Mouse (Mus musculus) heart, embryonic 11.5 days (tissue): ENCODE data around the gene Clstn2. TPM values are rescaled to one million over a fixed set of nuclear protein-coding genes. Genes with fewer than 3 reads are reported as not detected.

Experiments used
- ATAC-seq: fragments of 200-750 bp; cut with Nextera tagmentation; replicated peaks from 2 replicates; pipeline ENCODE4 v1.8.0; 2017; ENCODE audit warnings: moderate library complexity; ENCODE audit not compliant: insufficient number of reproducible peaks, low FRiP score, low TSS enrichment
- H3K27ac ChIP-seq: fragments of 300-500 bp; sonication (generic); 2 replicates; pipeline ENCODE4 v1.5.1; 2014; ENCODE audit warnings: mild to moderate bottlenecking, low read depth, low read length
- H3K27me3 ChIP-seq: fragments of 300-500 bp; sonication (generic); 2 replicates; pipeline ENCODE4 v1.6.1; 2014; ENCODE audit warnings: mild to moderate bottlenecking, low read length, mixed read lengths; ENCODE audit not compliant: control insufficient read depth, insufficient read depth
- H3K36me3 ChIP-seq: fragments of 300-500 bp; sonication (generic); 2 replicates; pipeline ENCODE4 v1.6.1; 2014; ENCODE audit warnings: mild to moderate bottlenecking, low read length, moderate library complexity, mixed read lengths; ENCODE audit not compliant: control insufficient read depth, insufficient read depth
- H3K4me1 ChIP-seq: fragments of 300-500 bp; sonication (generic); 2 replicates; pipeline ENCODE4 v1.6.1; 2014; ENCODE audit warnings: low read length; ENCODE audit not compliant: control insufficient read depth, insufficient read depth
- H3K4me2 ChIP-seq: fragments of 300-500 bp; sonication (generic); 2 replicates; pipeline ENCODE4 v1.6.1; 2014; ENCODE audit warnings: mild to moderate bottlenecking, moderate library complexity
- H3K4me3 ChIP-seq: fragments of 300-500 bp; sonication (generic); 2 replicates; pipeline ENCODE4 v1.5.1; 2014; ENCODE audit warnings: low read depth, low read length
- H3K9ac ChIP-seq: fragments of 300-500 bp; sonication (generic); 2 replicates; pipeline ENCODE4 v1.6.1; 2014; ENCODE audit warnings: mild to moderate bottlenecking, low read depth, low read length, moderate library complexity
- H3K9me3 ChIP-seq: fragments of 300-500 bp; sonication (generic); replicated peaks from 2 replicates; pipeline ENCODE4 v1.6.1; 2016; ENCODE audit warnings: low read length; ENCODE audit not compliant: control insufficient read depth
- WGBS: fragments of 180-500 bp; shearing (Covaris S2); extraction: QIAGEN DNeasy Blood & Tissue Kit; methylation state at CpG from one replicate; pipeline ENCODE4 v1.1.7; 2014; ENCODE audit not compliant: insufficient replicate concordance; 5-methylcytosine and 5-hydroxymethylcytosine counted together
- polyA plus RNA-seq: library from polyadenylated mRNA; unstranded; fragments of >200 nt; fragmentation: Nextera tagmentation; extraction: Ambion mirVana; gene quantifications from 2 replicates; pipeline ENCODE4 v1.2.1, GENCODE M21; 2014

The Clstn2 gene
- polyA plus RNA-seq, 1 experiment from 2014 or later: 1.5 TPM

- Histone ChIP-seq H3K9ac (no peak overlapping the region), H3K4me2 (no peak overlapping the region), H3K27me3 (no peaks in the 10 kb centered on the region), H3K4me3 (no peak overlapping the region), H3K27ac (no peak overlapping the region), H3K9me3 (no peaks in the 10 kb centered on the region), H3K4me1 (no peaks in the 10 kb centered on the region), H3K36me3 (no peaks in the 10 kb centered on the region)
- no peak for ATAC-seq
- 78% methylated on average over 13 of the region's 13 CpGs for WGBS
These were observed 58.1 kb downstream of the Clstn2 start for GRCm38 (mm10) chr9:97974801-97975347.

GRCm38 (mm10) chr9:97966691-97967090, 66.3 kb downstream of the Clstn2 start:
- Histone ChIP-seq H3K4me2 (no peak overlapping the region), H3K36me3 (no peaks in the 10 kb centered on the region), H3K9ac (no peak overlapping the region), H3K27me3 (no peaks in the 10 kb centered on the region), H3K4me3 (no peak overlapping the region), H3K4me1 (no peaks in the 10 kb centered on the region), H3K27ac (no peak overlapping the region), H3K9me3 (no peaks in the 10 kb centered on the region)
- no peak for ATAC-seq
- 85% methylated on average over 4 of the region's 4 CpGs for WGBS

GRCm38 (mm10) chr9:97957508-97957907, 75.5 kb downstream of the Clstn2 start:
- H3K27ac ChIP-seq: no peak overlapping the region
- WGBS: 78% methylated on average over 8 of the region's 8 CpGs

GRCm38 (mm10) chr9:97956407-97957106, 76.4 kb downstream of the Clstn2 start:
- Histone ChIP-seq H3K4me1 (no peaks in the 10 kb centered on the region; the same call in 1 of the 2 replicates), H3K27ac (no peak overlapping the region), H3K27me3 (no peaks in the 10 kb centered on the region), H3K36me3 (no peaks in the 10 kb centered on the region), H3K4me2 (no peak overlapping the region), H3K9ac (no peak overlapping the region), H3K9me3 (no peaks in the 10 kb centered on the region), H3K4me3 (no peak overlapping the region)
- WGBS: 59% methylated on average over 4 of the region's 4 CpGs
- ATAC-seq: no peak

More at GRCm38 (mm10) chr9:97957508-97957907, 75.5 kb downstream of the Clstn2 start:
- no peak for ATAC-seq
- Histone ChIP-seq H3K4me3 (no peak overlapping the region), H3K36me3 (no peaks in the 10 kb centered on the region), H3K4me2 (no peak overlapping the region), H3K9ac (no peak overlapping the region), H3K4me1 (no peaks in the 10 kb centered on the region; the same call in 1 of the 2 replicates), H3K27me3 (no peaks in the 10 kb centered on the region), H3K9me3 (no peaks in the 10 kb centered on the region)

GRCm38 (mm10) chr9:97953746-97954359, 79.1 kb downstream of the Clstn2 start:
- Histone ChIP-seq H3K9ac (no peak overlapping the region), H3K4me3 (no peak overlapping the region), H3K36me3 (no peaks in the 10 kb centered on the region), H3K4me1 (no peaks in the 10 kb centered on the region), H3K9me3 (no peaks in the 10 kb centered on the region), H3K27me3 (no peaks in the 10 kb centered on the region), H3K4me2 (no peak overlapping the region), H3K27ac (no peak overlapping the region)
- no peak for ATAC-seq
- 72% methylated on average over 8 of the region's 8 CpGs for WGBS

GRCm38 (mm10) chr9:97950378-97951006, 82.5 kb downstream of the Clstn2 start:
- WGBS: 76% methylated on average over 6 of the region's 6 CpGs
- Histone ChIP-seq H3K36me3 (no peaks in the 10 kb centered on the region), H3K4me1 (no peaks in the 10 kb centered on the region), H3K4me3 (no peak overlapping the region), H3K27me3 (no peaks in the 10 kb centered on the region), H3K9me3 (no peaks in the 10 kb centered on the region), H3K4me2 (no peak overlapping the region), H3K27ac (no peak overlapping the region), H3K9ac (no peak overlapping the region)
- no peak for ATAC-seq

GRCm38 (mm10) chr9:97919326-97919725, 113.7 kb downstream of the Clstn2 start:
- 84% methylated on average over 4 of the region's 4 CpGs for WGBS
- H3K36me3 ChIP-seq: no peaks in the 10 kb centered on the region
- H3K4me1 ChIP-seq: no peaks in the 10 kb centered on the region
- no peak overlapping the region for H3K27ac ChIP-seq
- no peak overlapping the region for H3K4me3 ChIP-seq
- ATAC-seq: no peak
- H3K27me3 ChIP-seq: no peaks in the 10 kb centered on the region
- no peak overlapping the region for H3K9ac ChIP-seq
- H3K9me3 ChIP-seq: no peaks in the 10 kb centered on the region
- no peak overlapping the region for H3K4me2 ChIP-seq

- H3K9ac ChIP-seq: no peak overlapping the region
- 87% methylated on average over 3 of the region's 3 CpGs for WGBS
These were observed 141.6 kb downstream of the Clstn2 start for GRCm38 (mm10) chr9:97891415-97891814.

More at GRCm38 (mm10) chr9:97891415-97891814, 141.6 kb downstream of the Clstn2 start:
- Histone ChIP-seq H3K4me2 (no peak overlapping the region), H3K4me1 (no peaks in the 10 kb centered on the region), H3K4me3 (no peak overlapping the region), H3K36me3 (no peaks in the 10 kb centered on the region), H3K27me3 (no peaks in the 10 kb centered on the region), H3K9me3 (no peaks in the 10 kb centered on the region), H3K27ac (no peak overlapping the region)
- ATAC-seq: no peak
